Mouse (Mus musculus): ENCODE measurements around the gene Gm42674.

GRCm38 (mm10) chr3:90583893-90584292 lies 17.8 kb upstream of the Gm42674 start:
- TF ChIP-seq CTCF (conservative IDR thresholded peaks at IDR 0.05 in 1 of 2, IDR thresholded peaks at IDR 0.05 in 1 of 2; ENCODE audit: low read depth in 2 of 2, low read length in 2 of 2) (no peak), POLR2AphosphoS2 (IDR thresholded peaks at IDR 0.05; ENCODE audit: low read depth, low read length) (no peak), PAX5 (IDR thresholded peaks at IDR 0.05; ENCODE audit: low read length) (no peak), POLR2A (IDR thresholded peaks at IDR 0.05; ENCODE audit: low read depth, low read length) (no peak), ZMIZ1 (IDR thresholded peaks at IDR 0.05; ENCODE audit: low read depth, low read length) (no peak), MAZ (IDR thresholded peaks at IDR 0.05; ENCODE audit: low read depth, low read length) (no peak), EP300 (IDR thresholded peaks at IDR 0.05; ENCODE audit: low read length) (no peak), TCF12 (IDR thresholded peaks at IDR 0.05; ENCODE audit: low read depth, low read length) (no peak)
